ENCODE assay signal across 7 mouse cellular contexts in genomic region chr5:135149053-135149819, GRCm38 (mm10). TPM values are rescaled to one million over a fixed set of nuclear protein-coding genes. Genes with fewer than 3 reads are reported as not detected.
DNase-seq lines count a peak whose midpoint lies in the region; ATAC-seq lines count a peak whose summit lies in the region.

TSS of gene Tbl2 (plus strand) at chr5:135149657.

- H3K27me3 ChIP-seq in embryonic facial prominence, embryonic 11.5 days (ENCODE audit: control insufficient read depth, insufficient read depth, low read length), result no peaks in the 10 kb centered on the region
- no peaks in the 10 kb centered on the region for H3K27me3 ChIP-seq in limb, embryonic 10.5 days (ENCODE audit: low read depth, poor library complexity, severe bottlenecking)
- H3K27me3 ChIP-seq in midbrain, embryonic 13.5 days, result no peaks in the 10 kb centered on the region

- peaks cover 2% of the 10 kb centered on the region; the same call in 1 of the 2 replicates for H3K36me3 ChIP-seq in embryonic facial prominence, embryonic 11.5 days (replicated peaks; ENCODE audit: control insufficient read depth, insufficient read depth, low read depth, low read length)
- peaks cover 25% of the 10 kb centered on the region for H3K36me3 ChIP-seq in limb, embryonic 10.5 days
- peaks cover 8% of the 10 kb centered on the region for H3K36me3 ChIP-seq in midbrain, embryonic 13.5 days

- H3K4me2 ChIP-seq in embryonic facial prominence, embryonic 11.5 days (ENCODE audit: low read depth, low read length), result peak within 1 kb of the TSS; percentile 53
- peak within 1 kb of the TSS; percentile 82 for H3K4me2 ChIP-seq in midbrain, embryonic 13.5 days (replicated peaks)

- no peaks in the 10 kb centered on the region; the same call in 1 of the 2 replicates for H3K4me1 ChIP-seq in embryonic facial prominence, embryonic 11.5 days (ENCODE audit: control insufficient read depth, insufficient read depth, low read length)
- peaks cover 10% of the 10 kb centered on the region for H3K4me1 ChIP-seq in limb, embryonic 10.5 days
- peaks cover 17% of the 10 kb centered on the region for H3K4me1 ChIP-seq in midbrain, embryonic 13.5 days (replicated peaks)

- H3K9ac ChIP-seq in embryonic facial prominence, embryonic 11.5 days (replicated peaks; ENCODE audit: low read length), result peak within 1 kb of the TSS; percentile 75
- peak within 1 kb of the TSS; percentile 73 for H3K9ac ChIP-seq in midbrain, embryonic 13.5 days (replicated peaks)

- ATAC-seq in embryonic facial prominence, embryonic 11.5 days (replicated peaks; ENCODE audit: insufficient number of reproducible peaks, low FRiP score, low TSS enrichment, low read depth), result peak; percentile 98
- ATAC-seq in granulocyte monocyte progenitor cell, adult 5-6 weeks (replicated peaks; ENCODE audit: poor library complexity, severe bottlenecking), result peak; percentile 89
- peak; percentile 97 for ATAC-seq in midbrain, embryonic 13.5 days

- WGBS in embryonic facial prominence, embryonic 11.5 days, result 0% methylated on average over 63 of the region's 63 CpGs
- WGBS in limb, embryonic 10.5 days, result under 1% methylated on average over 63 of the region's 63 CpGs
- WGBS in midbrain, embryonic 13.5 days, result under 1% methylated on average over 63 of the region's 63 CpGs

- DNase-seq in adrenal gland, postnatal 14 days, result peak; percentile 99
- DNase-seq in embryonic facial prominence, embryonic 11.5 days (ENCODE audit: low spot score), result peak; percentile 100
- peak; percentile 99 for DNase-seq in kidney, adult 11 months
- DNase-seq in limb, embryonic 10.5 days (ENCODE audit: low spot score), result peak; percentile 97
- DNase-seq in spleen, adult 12 weeks (ENCODE audit: low spot score), result peak; percentile 100

- H3K4me3 ChIP-seq in embryonic facial prominence, embryonic 11.5 days (ENCODE audit: low read depth, low read length), result peak within 1 kb of the TSS; percentile 74
- H3K4me3 ChIP-seq in limb, embryonic 10.5 days, result peak within 1 kb of the TSS; percentile 89
- H3K4me3 ChIP-seq in midbrain, embryonic 13.5 days (replicated peaks), result peak within 1 kb of the TSS; percentile 65

- H3K9me3 ChIP-seq in embryonic facial prominence, embryonic 11.5 days (replicated peaks; ENCODE audit: control insufficient read depth, low read length), result no peaks in the 10 kb centered on the region
- no peaks in the 10 kb centered on the region for H3K9me3 ChIP-seq in limb, embryonic 10.5 days (replicated peaks)
- H3K9me3 ChIP-seq in midbrain, embryonic 13.5 days, result no peaks in the 10 kb centered on the region

- peak within 1 kb of the TSS; percentile 88 for H3K27ac ChIP-seq in embryonic facial prominence, embryonic 11.5 days (replicated peaks; ENCODE audit: low read depth, low read length)
- H3K27ac ChIP-seq in limb, embryonic 10.5 days, result peak within 1 kb of the TSS; percentile 96
- H3K27ac ChIP-seq in midbrain, embryonic 13.5 days, result peak within 1 kb of the TSS; percentile 75

RNA-seq across cellular contexts. Expression of gene Tbl2, which starts in this region (rescaled TPM):
- 26.5 and 26.6 TPM in 2 replicates for total RNA-seq in adrenal gland, postnatal 14 days (2021)
- polyA plus RNA-seq in embryonic facial prominence, embryonic 11.5 days (2014; fragmentation: Nextera tagmentation; extraction: Ambion mirVana), result 20.0 and 20.8 TPM in 2 replicates
- 14.7 and 19.2 TPM in 2 replicates for total RNA-seq in granulocyte monocyte progenitor cell, adult 5-6 weeks (2014; fragmentation: Nextera tagmentation)
- total RNA-seq in granulocyte monocyte progenitor cell, adult 5-6 weeks (2017), result 19.1 and 23.0 TPM in 2 replicates
- 19.4 and 30.7 TPM in 2 replicates for polyA plus RNA-seq in limb, embryonic 10.5 days (2016; fragmentation: Nextera tagmentation; extraction: Ambion mirVana)
- polyA plus RNA-seq in midbrain, embryonic 13.5 days (2015; fragmentation: Nextera tagmentation; extraction: Ambion mirVana), result 13.7 and 14.3 TPM in 2 replicates

Comparison
In these comparisons a context has a peak if more than half of its experiments do, and no peak if none do; other contexts are left out.
1. Peak in every context shown above with its lines: DNase-seq, ATAC-seq, H3K4me3 ChIP-seq and H3K27ac ChIP-seq.